Mouse (Mus musculus): ENCODE measurements around the gene Ppp1r1b. TPM values are rescaled to one million over a fixed set of nuclear protein-coding genes. Genes with fewer than 3 reads are reported as not detected.

The Ppp1r1b gene
- polyA plus RNA-seq, 1 experiment from 2014 or later, result 0.78 TPM

DNA sequence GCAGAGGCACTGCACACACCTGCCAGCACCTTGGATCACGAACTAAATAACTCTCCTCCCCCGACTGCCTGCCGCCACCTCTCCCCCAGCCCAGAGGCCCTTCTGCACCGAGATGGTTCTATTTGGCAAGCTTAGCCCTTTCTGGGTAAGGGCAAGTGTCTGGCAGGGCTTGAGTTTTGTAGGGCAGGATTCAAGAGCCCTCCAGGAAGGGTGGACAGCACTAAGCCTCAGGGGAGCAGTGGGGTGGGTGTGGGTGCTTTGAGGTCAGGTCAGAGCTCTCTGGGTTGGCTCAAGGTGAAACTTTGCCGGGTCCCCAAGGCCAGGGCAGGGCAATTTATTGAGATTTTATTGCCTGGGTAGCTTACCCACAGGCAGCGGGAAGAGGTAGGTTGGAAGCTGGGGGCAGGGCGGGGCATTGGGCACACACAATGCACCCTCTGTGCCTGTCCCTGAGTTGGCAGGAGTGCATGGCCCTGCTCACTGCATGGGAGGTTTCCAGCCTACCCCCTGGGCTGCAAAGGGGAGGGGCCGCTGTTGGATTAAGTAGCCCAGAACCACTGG lies 5.5 kb downstream of the Ppp1r1b start:
- Histone ChIP-seq H3K4me3 (ENCODE audit: low read depth, low read length) (no peak overlapping the region), H3K4me1 (ENCODE audit: control insufficient read depth, insufficient read depth, low read length) (peaks cover 6% of the 10 kb centered on the region), H3K27me3 (ENCODE audit: control insufficient read depth, insufficient read depth, low read length) (peaks cover 36% of the 10 kb centered on the region), H3K36me3 (ENCODE audit: control insufficient read depth, insufficient read depth, low read length) (no peaks in the 10 kb centered on the region), H3K9ac (ENCODE audit: low read length) (no peak overlapping the region), H3K4me2 (no peak overlapping the region), H3K27ac (ENCODE audit: low read depth, low read length) (no peak overlapping the region), H3K9me3 (ENCODE audit: control insufficient read depth, low read length) (no peaks in the 10 kb centered on the region)
- no peak for ATAC-seq (ENCODE audit: low FRiP score)
- DNase-seq (ENCODE audit: low spot score, missing footprints), result peak; percentile 57
- WGBS, result 36% methylated on average over 8 of the region's 8 CpGs

DNA sequence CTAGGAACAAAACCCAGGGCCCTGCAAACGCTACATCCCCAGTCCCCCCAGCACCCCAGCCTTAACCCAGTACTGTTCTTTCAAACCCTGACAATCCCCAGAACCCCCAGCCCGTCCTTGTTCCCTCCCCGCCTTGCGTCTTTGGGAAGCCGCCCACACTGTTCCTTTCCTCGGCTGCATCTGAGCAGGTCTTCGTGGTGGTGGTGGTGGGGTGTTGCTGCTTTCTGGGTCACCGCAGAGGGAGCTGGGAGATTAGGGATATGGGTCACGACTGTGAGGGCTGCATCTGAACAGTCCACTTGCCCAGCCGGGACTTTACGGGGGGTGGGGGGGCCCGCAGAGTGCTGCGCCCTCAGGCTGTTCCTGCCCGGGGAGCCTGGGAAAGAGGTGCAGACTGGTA lies 6.2 kb downstream of the Ppp1r1b start:
- Histone ChIP-seq H3K27me3 (ENCODE audit: control insufficient read depth, insufficient read depth, low read length) (peaks cover 29% of the 10 kb centered on the region), H3K9me3 (ENCODE audit: control insufficient read depth, low read length) (no peaks in the 10 kb centered on the region), H3K4me3 (ENCODE audit: low read depth, low read length) (no peak overlapping the region), H3K9ac (ENCODE audit: low read length) (no peak overlapping the region), H3K4me2 (no peak overlapping the region), H3K27ac (ENCODE audit: low read depth, low read length) (no peak overlapping the region), H3K36me3 (ENCODE audit: control insufficient read depth, insufficient read depth, low read length) (no peaks in the 10 kb centered on the region), H3K4me1 (ENCODE audit: control insufficient read depth, insufficient read depth, low read length) (peaks cover 9% of the 10 kb centered on the region)
- ATAC-seq (ENCODE audit: low FRiP score) (no peak), DNase-seq (ENCODE audit: low spot score, missing footprints) (peak; percentile 41)
- WGBS, result 59% methylated on average over 14 of the region's 14 CpGs

- Histone ChIP-seq H3K9ac (ENCODE audit: low read length) (no peak overlapping the region), H3K4me1 (ENCODE audit: control insufficient read depth, insufficient read depth, low read length) (peaks cover 21% of the 10 kb centered on the region), H3K36me3 (ENCODE audit: control insufficient read depth, insufficient read depth, low read length) (no peaks in the 10 kb centered on the region), H3K4me2 (no peak overlapping the region), H3K4me3 (ENCODE audit: low read depth, low read length) (no peak overlapping the region), H3K9me3 (ENCODE audit: control insufficient read depth, low read length) (no peaks in the 10 kb centered on the region), H3K27ac (ENCODE audit: low read depth, low read length) (no peak overlapping the region), H3K27me3 (ENCODE audit: control insufficient read depth, insufficient read depth, low read length) (peaks cover 15% of the 10 kb centered on the region)
- ATAC-seq (ENCODE audit: low FRiP score) (no peak), DNase-seq (ENCODE audit: low spot score, missing footprints) (peak; percentile 95)
- WGBS, result 11% methylated on average over 6 of the region's 6 CpGs
Observed at GRCm38 (mm10) chr11:98355732-98356299, 7.6 kb downstream of the Ppp1r1b start.

GRCm38 (mm10) chr11:98356625-98357394 lies 8.6 kb downstream of the Ppp1r1b start:
- ATAC-seq (ENCODE audit: low FRiP score) (no peak), DNase-seq (ENCODE audit: low spot score, missing footprints) (peak; percentile 79)
- no peak overlapping the region for H3K27ac ChIP-seq (ENCODE audit: low read depth, low read length)
- H3K4me3 ChIP-seq (ENCODE audit: low read depth, low read length), result no peak overlapping the region
- H3K9me3 ChIP-seq (ENCODE audit: control insufficient read depth, low read length), result no peaks in the 10 kb centered on the region
- H3K4me1 ChIP-seq (ENCODE audit: control insufficient read depth, insufficient read depth, low read length), result peaks cover 31% of the 10 kb centered on the region
- H3K9ac ChIP-seq (ENCODE audit: low read length), result no peak overlapping the region
- 79% methylated on average over 7 of the region's 7 CpGs for WGBS
- H3K36me3 ChIP-seq (ENCODE audit: control insufficient read depth, insufficient read depth, low read length), result no peaks in the 10 kb centered on the region
- peaks cover 7% of the 10 kb centered on the region; the same call in 1 of the 2 replicates for H3K27me3 ChIP-seq (ENCODE audit: control insufficient read depth, insufficient read depth, low read length)
- no peak overlapping the region for H3K4me2 ChIP-seq

- H3K4me2 ChIP-seq, result peak overlapping the region; percentile 85
- peak overlapping the region; percentile 81 for H3K9ac ChIP-seq (ENCODE audit: low read length)
- peaks cover 7% of the 10 kb centered on the region; the same call in 1 of the 2 replicates for H3K27me3 ChIP-seq (ENCODE audit: control insufficient read depth, insufficient read depth, low read length)
- H3K9me3 ChIP-seq (ENCODE audit: control insufficient read depth, low read length), result no peaks in the 10 kb centered on the region
- no peak for ATAC-seq (ENCODE audit: low FRiP score)
- WGBS, result 12% methylated on average over 13 of the region's 13 CpGs
- no peaks in the 10 kb centered on the region for H3K36me3 ChIP-seq (ENCODE audit: control insufficient read depth, insufficient read depth, low read length)
- peaks cover 33% of the 10 kb centered on the region for H3K4me1 ChIP-seq (ENCODE audit: control insufficient read depth, insufficient read depth, low read length)
- peak overlapping the region; percentile 30; the same call in 1 of the 2 replicates for H3K27ac ChIP-seq (ENCODE audit: low read depth, low read length)
- H3K4me3 ChIP-seq (ENCODE audit: low read depth, low read length), result peak overlapping the region; percentile 77
- peak; percentile 68 for DNase-seq (ENCODE audit: low spot score, missing footprints)
Observed at GRCm38 (mm10) chr11:98357396-98358160, 9.4 kb downstream of the Ppp1r1b start.

DNA sequence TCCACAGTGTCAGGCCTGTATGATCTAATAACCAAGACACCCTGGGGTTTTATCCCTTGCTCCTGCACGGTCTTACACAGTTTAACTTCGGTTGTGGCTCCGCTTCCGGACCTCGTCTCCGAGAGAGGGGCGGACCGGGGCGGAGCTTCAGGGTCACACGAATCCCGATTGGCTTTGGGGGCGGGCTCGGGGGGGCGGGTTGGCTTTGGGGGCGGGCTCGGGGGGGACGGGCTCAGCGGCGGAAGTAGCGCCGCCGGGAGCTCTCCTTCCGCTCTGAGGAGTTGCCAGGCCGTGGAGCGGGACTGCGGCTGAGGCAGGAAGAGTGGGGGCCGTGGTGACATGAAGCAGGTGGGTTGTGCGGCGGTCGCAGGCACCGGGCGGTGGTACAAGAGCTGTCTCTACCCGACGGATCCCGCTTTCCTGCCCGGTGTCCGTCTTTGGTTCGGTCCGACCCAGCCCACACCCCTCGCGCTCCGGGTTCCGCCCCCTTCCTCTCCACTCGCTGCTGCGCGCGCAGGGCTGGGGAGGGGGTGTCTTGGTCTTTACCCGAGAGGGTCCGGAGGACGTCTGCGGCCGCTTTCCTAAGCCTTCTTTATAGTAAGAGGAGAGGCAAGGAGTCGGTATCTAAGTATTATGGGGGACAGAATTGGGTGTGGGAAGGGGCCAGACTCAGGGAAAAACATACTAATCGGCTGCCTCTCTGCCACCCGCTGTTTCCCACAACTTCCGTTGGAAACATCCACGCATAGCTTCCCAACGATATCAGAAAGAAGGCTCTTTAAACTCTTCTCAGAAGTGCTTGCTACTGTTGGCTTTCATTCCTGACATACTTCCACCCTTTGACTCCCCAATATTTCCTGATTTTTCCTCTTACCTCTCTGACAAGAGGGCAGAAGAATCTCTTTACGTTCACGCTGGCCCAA lies 10.2 kb downstream of the Ppp1r1b start, which contains the start of gene Stard3:
Stard3 (plus strand) TSS at position 208 of the 923 bp plus-strand sequence.
- peak within 1 kb of the TSS; percentile 71 for H3K27ac ChIP-seq (ENCODE audit: low read depth, low read length)
- H3K4me2 ChIP-seq, result peak within 1 kb of the TSS; percentile 85
- H3K4me1 ChIP-seq (ENCODE audit: control insufficient read depth, insufficient read depth, low read length), result peaks cover 33% of the 10 kb centered on the region
- DNase-seq (ENCODE audit: low spot score, missing footprints) (peak; percentile 99), ATAC-seq (ENCODE audit: low FRiP score) (peak; percentile 88)
- H3K27me3 ChIP-seq (ENCODE audit: control insufficient read depth, insufficient read depth, low read length), result peaks cover 6% of the 10 kb centered on the region; the same call in 1 of the 2 replicates
- H3K9me3 ChIP-seq (ENCODE audit: control insufficient read depth, low read length), result no peaks in the 10 kb centered on the region
- 1% methylated on average over 58 of the region's 60 CpGs for WGBS
- H3K4me3 ChIP-seq (ENCODE audit: low read depth, low read length), result peak within 1 kb of the TSS; percentile 77
- H3K9ac ChIP-seq (ENCODE audit: low read length), result peak within 1 kb of the TSS; percentile 81
- no peaks in the 10 kb centered on the region for H3K36me3 ChIP-seq (ENCODE audit: control insufficient read depth, insufficient read depth, low read length)

DNA sequence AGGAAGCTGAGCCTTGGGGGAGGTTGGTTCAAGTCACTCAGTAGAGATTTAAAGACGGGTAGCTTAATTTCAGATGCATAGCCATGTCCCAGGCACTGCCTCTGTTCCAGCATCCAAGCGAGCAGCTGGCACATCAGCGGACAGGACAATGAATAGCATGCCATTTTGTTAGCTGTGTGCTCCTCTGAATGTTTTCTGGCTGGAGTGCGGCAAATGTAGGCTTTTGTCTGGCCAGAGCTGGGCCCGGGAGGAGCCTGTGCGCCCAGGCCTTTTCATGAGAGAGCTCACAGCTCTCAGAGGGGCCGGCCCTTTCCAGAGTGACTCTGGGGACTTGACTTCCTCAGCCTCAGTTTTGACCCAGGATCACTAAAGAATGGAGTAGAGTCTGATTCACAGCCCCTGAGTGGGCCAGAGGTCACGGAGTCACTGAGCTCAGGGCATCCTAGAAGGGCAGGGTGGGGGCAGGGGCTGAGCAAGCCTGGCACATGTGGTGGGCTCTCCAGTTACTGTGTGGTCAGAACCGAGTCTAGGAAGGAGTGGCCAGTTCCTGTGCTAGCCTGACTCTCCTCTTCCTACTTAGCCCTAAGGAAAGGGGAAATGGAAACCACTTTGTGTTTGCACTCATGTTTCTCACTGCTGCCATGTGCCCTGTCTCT lies 12.8 kb downstream of the Ppp1r1b start:
- Histone ChIP-seq H3K9me3 (ENCODE audit: control insufficient read depth, low read length) (no peaks in the 10 kb centered on the region), H3K27me3 (ENCODE audit: control insufficient read depth, insufficient read depth, low read length) (no peaks in the 10 kb centered on the region), H3K27ac (ENCODE audit: low read depth, low read length) (peak overlapping the region; percentile 68), H3K4me1 (ENCODE audit: control insufficient read depth, insufficient read depth, low read length) (peaks cover 33% of the 10 kb centered on the region), H3K36me3 (ENCODE audit: control insufficient read depth, insufficient read depth, low read length) (no peaks in the 10 kb centered on the region), H3K4me2 (peak overlapping the region; percentile 22), H3K9ac (ENCODE audit: low read length) (peak overlapping the region; percentile 52), H3K4me3 (ENCODE audit: low read depth, low read length) (no peak overlapping the region)
- no peak for ATAC-seq (ENCODE audit: low FRiP score)
- peak; percentile 79 for DNase-seq (ENCODE audit: low spot score, missing footprints)
- WGBS, result 39% methylated on average over 9 of the region's 9 CpGs

DNA sequence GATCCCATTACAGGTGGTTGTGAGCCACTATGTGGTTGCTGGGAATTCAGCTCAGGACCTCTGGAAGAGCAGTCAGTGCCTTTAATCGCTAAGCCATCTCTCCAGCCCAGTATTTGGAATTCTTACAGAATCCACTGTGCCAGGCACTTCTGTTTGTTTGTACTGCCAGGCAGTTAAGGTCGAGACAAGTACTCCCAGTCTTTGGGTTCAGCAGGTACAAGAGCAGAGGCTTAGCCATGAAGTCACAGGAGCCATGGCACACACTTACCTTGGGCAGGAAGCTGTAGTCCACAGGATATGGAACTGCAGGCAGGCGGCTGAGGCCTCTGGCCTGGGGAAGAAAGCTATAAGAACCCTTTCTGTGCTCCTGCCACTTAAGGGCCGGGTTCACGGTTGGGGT lies 15.6 kb downstream of the Ppp1r1b start:
- no peak overlapping the region for H3K9ac ChIP-seq (ENCODE audit: low read length)
- DNase-seq (ENCODE audit: low spot score, missing footprints), result peak; percentile 12
- H3K4me1 ChIP-seq (ENCODE audit: control insufficient read depth, insufficient read depth, low read length), result peaks cover 30% of the 10 kb centered on the region
- no peaks in the 10 kb centered on the region for H3K9me3 ChIP-seq (ENCODE audit: control insufficient read depth, low read length)
- no peaks in the 10 kb centered on the region for H3K27me3 ChIP-seq (ENCODE audit: control insufficient read depth, insufficient read depth, low read length)
- 91% methylated on average over 5 of the region's 5 CpGs for WGBS
- H3K36me3 ChIP-seq (ENCODE audit: control insufficient read depth, insufficient read depth, low read length), result no peaks in the 10 kb centered on the region; the same call in 1 of the 2 replicates
- H3K4me3 ChIP-seq (ENCODE audit: low read depth, low read length), result no peak overlapping the region
- ATAC-seq (ENCODE audit: low FRiP score), result no peak
- no peak overlapping the region for H3K27ac ChIP-seq (ENCODE audit: low read depth, low read length)
- no peak overlapping the region for H3K4me2 ChIP-seq

Data from midbrain, embryonic 11.5 days (tissue).